Mouse (Mus musculus) bone marrow macrophage, adult 2 months (primary cell): Measurements from ENCODE around the gene Homer2. TPM values are rescaled to one million over a fixed set of nuclear protein-coding genes. Genes with fewer than 3 reads are reported as not detected.

Experiments used
- H3K27ac ChIP-seq: 2 replicates; pipeline ENCODE4 v1.5.1; 2012; ENCODE audit warnings: low read depth, low read length; ENCODE audit not compliant: insufficient read depth
- H3K4me1 ChIP-seq: 2 replicates; pipeline ENCODE4 v1.6.1; 2012; ENCODE audit warnings: low read length; ENCODE audit not compliant: control insufficient read depth, insufficient read depth
- H3K4me3 ChIP-seq: 2 replicates; pipeline ENCODE4 v1.5.1; 2012; ENCODE audit warnings: mild to moderate bottlenecking, low read length, moderate library complexity; ENCODE audit not compliant: insufficient read depth
- CTCF ChIP-seq: IDR thresholded peaks from 2 replicates; pipeline ENCODE4 v1.5.1; 2012; ENCODE audit warnings: low read depth, mild to moderate bottlenecking, low read length, moderate library complexity
- POLR2A ChIP-seq: IDR thresholded peaks from 2 replicates; pipeline ENCODE4 v1.6.1; 2012; ENCODE audit warnings: mild to moderate bottlenecking, low read depth, low read length, borderline replicate concordance
- polyA plus RNA-seq: library from polyadenylated mRNA; stranded (reverse); fragments of >200 nt; gene quantifications from 2 replicates; pipeline ENCODE4 v1.2.4, GENCODE M21; 2012; ENCODE audit not compliant: missing spikeins, insufficient read depth, insufficient read length

Gene Homer2
- polyA plus RNA-seq, 1 experiment = not detected

- TF ChIP-seq CTCF (no peak), POLR2A (no peak)
- Histone ChIP-seq H3K27ac (peak overlapping the region; percentile 67), H3K4me1 (peaks cover 10% of the 10 kb centered on the region)
These were observed 53.3 kb downstream of the Homer2 start for GRCm38 (mm10) chr7:81653988-81654387.

GRCm38 (mm10) chr7:81652296-81652695 is 55.0 kb downstream of the Homer2 start:
- Histone ChIP-seq H3K4me1 (peaks cover 10% of the 10 kb centered on the region), H3K4me3 (no peak overlapping the region), H3K27ac (no peak overlapping the region)
- TF ChIP-seq POLR2A (no peak), CTCF (no peak)

More at GRCm38 (mm10) chr7:81653988-81654387, 53.3 kb downstream of the Homer2 start:
- no peak overlapping the region for H3K4me3 ChIP-seq

- peaks cover 10% of the 10 kb centered on the region for H3K4me1 ChIP-seq
- TF ChIP-seq POLR2A = no peak
- no peak for TF ChIP-seq CTCF
- H3K27ac ChIP-seq = no peak overlapping the region
- H3K4me3 ChIP-seq = no peak overlapping the region
These were observed 56.0 kb downstream of the Homer2 start for GRCm38 (mm10) chr7:81651284-81651683.

- Histone ChIP-seq H3K27ac (no peak overlapping the region), H3K4me1 (peaks cover 5% of the 10 kb centered on the region), H3K4me3 (no peak overlapping the region)
- no peak for TF ChIP-seq CTCF
- no peak for TF ChIP-seq POLR2A
These were observed 58.1 kb downstream of the Homer2 start for GRCm38 (mm10) chr7:81649270-81649669.

DNA sequence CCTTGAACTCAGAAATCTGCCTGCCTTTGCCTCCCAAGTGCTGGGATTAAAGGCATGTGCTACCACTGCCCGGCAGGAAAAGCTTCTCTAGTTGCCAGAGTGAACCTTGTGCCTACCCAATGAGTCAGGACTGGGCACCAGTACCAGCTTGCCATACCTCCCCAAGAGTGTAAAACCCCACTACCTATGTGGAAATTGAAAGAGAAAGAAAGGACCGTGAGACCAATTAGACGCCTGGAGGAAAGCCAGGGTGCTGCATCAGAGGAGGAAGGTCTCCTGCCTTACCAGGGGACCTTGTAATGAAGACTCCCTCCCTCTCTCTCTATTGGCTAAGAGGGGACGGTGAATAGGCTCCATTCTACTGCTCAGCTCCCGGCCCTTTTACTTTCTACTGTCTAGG is 59.4 kb downstream of the Homer2 start:
- Histone ChIP-seq H3K27ac (no peak overlapping the region), H3K4me1 (no peaks in the 10 kb centered on the region), H3K4me3 (no peak overlapping the region)
- no peak for TF ChIP-seq POLR2A
- TF ChIP-seq CTCF = no peak

DNA sequence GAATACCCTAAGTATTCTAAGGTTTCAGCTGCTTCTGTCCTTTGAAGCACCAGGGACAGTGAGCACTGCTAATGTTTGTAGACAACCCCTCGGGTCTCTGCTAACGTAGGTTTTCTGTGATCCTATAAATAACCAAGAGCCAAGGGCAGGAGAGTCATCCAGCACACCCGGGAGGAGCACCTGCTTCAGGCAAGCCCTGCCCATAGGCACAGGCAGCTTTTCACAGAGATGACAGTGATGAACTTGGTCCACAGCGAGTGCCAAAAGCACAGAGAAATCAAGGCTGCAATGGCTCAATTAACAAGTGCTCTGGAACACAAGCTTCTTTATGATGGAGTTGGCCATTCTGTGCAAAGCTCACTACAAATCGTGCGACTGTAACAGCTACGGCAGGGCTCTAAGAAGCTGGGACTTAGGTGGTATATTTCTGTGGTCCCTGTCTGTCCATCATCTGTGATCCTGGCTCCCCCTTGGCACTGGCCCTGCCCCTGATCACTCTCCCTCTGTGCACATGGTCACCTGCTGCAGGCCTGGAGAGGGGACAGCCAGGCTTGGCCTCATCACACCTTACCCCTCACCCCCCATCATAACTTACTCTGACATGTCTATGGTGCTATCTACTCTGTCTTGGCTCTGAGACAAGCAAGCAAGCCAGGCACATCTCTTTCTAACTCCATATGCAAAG is 62.6 kb downstream of the Homer2 start:
- no peak overlapping the region for H3K27ac ChIP-seq
- no peak for TF ChIP-seq CTCF
- TF ChIP-seq POLR2A = no peak
- H3K4me1 ChIP-seq = no peaks in the 10 kb centered on the region
- no peak overlapping the region for H3K4me3 ChIP-seq

DNA sequence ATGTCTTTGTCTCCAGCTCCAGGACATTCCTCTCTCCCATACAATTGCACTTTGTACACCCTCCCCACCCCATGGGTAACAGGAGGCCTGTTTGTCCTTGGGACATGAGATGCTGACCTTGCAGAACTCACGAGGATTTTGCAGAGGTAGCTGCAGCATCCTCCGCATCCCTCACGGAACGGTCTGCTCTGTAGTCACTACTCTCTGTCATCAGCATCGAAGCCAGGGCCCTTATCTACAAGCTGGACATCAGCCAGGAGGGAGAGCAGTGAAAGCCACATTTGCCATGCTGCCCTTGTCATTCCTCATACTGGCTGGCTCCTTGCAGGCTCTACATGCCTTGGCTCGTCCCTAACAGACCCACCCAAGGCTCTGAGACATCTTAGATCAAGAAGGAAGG is 66.2 kb downstream of the Homer2 start:
- Histone ChIP-seq H3K4me1 (no peaks in the 10 kb centered on the region), H3K27ac (no peak overlapping the region)
- TF ChIP-seq POLR2A (no peak), CTCF (no peak)

GRCm38 (mm10) chr7:81632586-81632985 is 74.7 kb downstream of the Homer2 start:
- Histone ChIP-seq H3K27ac (no peak overlapping the region), H3K4me1 (no peaks in the 10 kb centered on the region), H3K4me3 (no peak overlapping the region)
- TF ChIP-seq CTCF (no peak), POLR2A (no peak)

More for the DNA sequence above, 66.2 kb downstream of the Homer2 start:
- H3K4me3 ChIP-seq = no peak overlapping the region

DNA sequence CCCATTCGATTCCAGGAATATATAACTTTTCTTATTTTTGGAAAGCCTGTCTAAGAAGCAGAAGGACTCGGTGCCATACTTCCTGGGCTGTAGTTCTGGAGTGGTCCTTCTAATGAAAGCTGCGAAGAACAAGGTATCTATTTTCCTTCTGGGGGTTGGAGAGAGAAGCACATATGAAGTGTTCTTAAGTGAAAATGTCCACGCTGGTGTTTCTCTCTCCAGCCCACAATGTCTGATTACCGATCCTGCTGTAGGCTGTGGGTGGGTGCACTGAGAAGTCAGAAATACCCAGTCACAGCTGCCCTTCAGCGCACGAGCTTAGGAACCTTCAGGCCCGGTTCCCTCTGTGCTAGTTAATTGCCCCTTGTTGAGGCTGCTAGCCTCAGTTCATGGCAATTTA is 76.1 kb downstream of the Homer2 start:
- TF ChIP-seq POLR2A (no peak), CTCF (no peak)
- H3K4me1 ChIP-seq = no peaks in the 10 kb centered on the region
- no peak overlapping the region for H3K4me3 ChIP-seq
- no peak overlapping the region for H3K27ac ChIP-seq

DNA sequence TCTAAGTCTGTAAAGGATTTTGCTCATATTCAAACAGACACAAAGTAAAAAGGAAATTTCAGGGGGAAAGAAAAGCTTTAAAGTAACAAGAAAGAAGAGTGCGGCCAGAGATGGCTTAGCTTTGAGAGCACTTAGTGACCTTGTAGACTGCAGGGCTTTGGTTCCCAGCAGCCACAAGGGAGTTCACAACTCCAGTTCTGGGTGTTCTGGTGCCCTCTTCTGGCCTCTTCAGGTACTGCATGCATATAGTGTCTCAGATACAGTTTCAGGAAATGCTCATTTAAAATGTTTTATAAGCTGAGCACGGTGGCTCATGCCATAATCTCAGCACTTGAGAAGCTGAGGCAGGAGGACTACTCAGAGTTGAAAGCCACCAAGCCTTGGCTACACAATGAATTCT is 80.9 kb downstream of the Homer2 start:
- H3K27ac ChIP-seq = no peak overlapping the region
- H3K4me1 ChIP-seq = no peaks in the 10 kb centered on the region
- H3K4me3 ChIP-seq = no peak overlapping the region
- peak; percentile 53; the same call in 1 of the 2 replicates for TF ChIP-seq CTCF
- no peak for TF ChIP-seq POLR2A

GRCm38 (mm10) chr7:81623767-81624166 is 83.6 kb downstream of the Homer2 start:
- no peaks in the 10 kb centered on the region for H3K4me1 ChIP-seq
- TF ChIP-seq POLR2A (no peak), CTCF (no peak)

More at GRCm38 (mm10) chr7:81623767-81624166, 83.6 kb downstream of the Homer2 start:
- no peak overlapping the region for H3K27ac ChIP-seq
- H3K4me3 ChIP-seq = no peak overlapping the region
